Mouse (Mus musculus) gastrocnemius, postnatal 10 days (tissue): ENCODE measurements around the gene Gm20388. TPM values are rescaled to one million over a fixed set of nuclear protein-coding genes. Genes with fewer than 3 reads are reported as not detected.
A peak's percentile ranks its signal among the peaks of the same experiment; 100 is the strongest.
"Not testable (repeated sequence)": the region's sequence is repeated elsewhere in the genome, so short reads cannot be mapped to it uniquely, and the experiment has no call there.

Source experiments
- DNase-seq: peaks from one replicate; pipeline ENCODE4 v3.0.0; 2021; ENCODE audit warnings: mixed read lengths
- total RNA-seq, 2 experiments: library from RNA; stranded (reverse); gene quantifications; 2 replicates each; pipeline ENCODE4 v1.2.3; 2021

The Gm20388 gene
- total RNA-seq, 2 experiments from 2014 or later: 2.9 to 6.0 TPM

DNA sequence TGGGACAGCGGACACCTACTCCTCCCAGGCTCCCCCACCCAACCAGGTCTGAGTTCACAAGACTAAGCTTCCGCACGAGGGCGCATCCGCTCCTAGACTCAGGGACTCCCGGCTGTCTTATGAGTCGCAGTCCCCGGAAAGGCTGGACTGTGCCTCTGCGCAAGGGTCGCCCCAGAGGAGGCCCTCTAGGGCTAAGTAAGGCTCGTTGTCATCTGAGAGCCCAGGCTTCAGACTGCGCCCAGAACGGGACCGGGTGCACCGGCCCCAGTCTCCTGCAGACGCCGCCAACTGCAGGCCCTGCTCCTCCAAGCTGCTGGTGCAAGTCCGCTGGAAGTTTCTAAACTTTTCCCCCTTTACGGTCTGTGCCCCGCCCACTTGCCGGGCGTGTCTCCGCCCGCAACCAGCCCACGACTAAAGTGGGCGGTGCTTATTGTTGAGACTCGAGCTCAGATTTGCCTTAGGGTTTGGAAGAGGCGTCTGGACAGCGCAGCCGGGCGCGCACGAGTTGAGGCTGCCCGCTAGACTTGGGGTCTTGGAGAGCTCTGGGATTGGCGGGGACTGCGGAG, 1214.8 kb downstream of the Gm20388 start:
- DNase-seq: peak; percentile 51

DNA sequence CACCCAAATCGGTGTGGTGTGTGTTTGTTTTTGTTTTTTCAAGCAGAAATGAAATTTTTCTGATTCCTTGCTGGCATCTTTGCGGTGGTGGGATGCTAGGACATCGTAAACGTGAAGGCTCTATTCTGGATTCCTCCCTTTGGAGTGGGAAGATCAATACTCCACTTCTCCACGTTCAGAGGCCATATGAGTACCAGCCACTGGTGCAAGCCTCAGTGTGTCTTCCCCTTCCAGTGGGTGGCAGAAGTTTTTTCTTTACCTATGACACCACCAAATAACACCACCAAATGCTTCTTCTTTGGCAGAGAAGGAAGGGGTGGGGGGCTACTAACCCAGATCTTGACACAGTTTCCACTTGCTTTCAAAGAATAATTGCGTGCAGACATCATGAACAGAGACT, 1215.5 kb downstream of the Gm20388 start:
- no peak for DNase-seq

DNA sequence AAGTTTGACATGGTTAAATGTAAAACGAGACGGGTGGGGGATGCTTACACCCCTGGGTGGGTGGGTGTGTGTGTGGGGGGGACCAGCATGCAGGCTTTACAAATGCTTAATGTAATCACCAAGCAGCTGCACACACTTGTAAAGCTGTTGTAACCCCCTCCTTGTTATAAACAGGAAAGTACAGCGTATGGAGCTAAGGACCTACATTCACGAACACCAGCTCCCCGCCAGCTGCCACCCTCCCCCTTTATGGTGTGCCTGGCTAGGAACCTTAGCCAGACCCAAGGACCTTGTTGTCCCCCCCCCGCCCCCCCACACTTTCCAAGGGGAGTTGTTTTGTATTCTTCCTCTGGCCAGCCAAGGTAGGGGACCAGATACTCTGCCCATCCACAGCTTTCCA, 1216.1 kb downstream of the Gm20388 start:
- DNase-seq: no peak

DNA sequence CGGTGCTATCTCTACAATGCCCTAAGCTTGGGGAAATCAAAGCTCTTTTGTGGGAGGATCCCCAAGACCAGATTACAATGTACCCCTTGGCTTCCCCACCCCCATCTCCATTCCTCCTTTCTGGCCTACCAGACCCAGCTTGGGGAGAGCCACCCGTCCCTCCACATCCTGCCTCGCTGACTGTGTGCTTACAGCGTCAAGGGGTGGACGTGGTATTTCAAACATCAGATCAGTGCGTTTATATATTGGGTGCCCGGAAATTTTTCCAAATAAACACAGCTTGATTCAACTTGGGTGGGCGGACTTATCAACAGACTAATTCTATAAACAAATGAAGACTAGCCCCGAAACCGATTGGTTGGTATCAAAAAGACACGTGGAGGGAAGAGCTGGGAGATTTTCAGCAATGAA, 1216.7 kb downstream of the Gm20388 start:
- DNase-seq: no peak

DNA sequence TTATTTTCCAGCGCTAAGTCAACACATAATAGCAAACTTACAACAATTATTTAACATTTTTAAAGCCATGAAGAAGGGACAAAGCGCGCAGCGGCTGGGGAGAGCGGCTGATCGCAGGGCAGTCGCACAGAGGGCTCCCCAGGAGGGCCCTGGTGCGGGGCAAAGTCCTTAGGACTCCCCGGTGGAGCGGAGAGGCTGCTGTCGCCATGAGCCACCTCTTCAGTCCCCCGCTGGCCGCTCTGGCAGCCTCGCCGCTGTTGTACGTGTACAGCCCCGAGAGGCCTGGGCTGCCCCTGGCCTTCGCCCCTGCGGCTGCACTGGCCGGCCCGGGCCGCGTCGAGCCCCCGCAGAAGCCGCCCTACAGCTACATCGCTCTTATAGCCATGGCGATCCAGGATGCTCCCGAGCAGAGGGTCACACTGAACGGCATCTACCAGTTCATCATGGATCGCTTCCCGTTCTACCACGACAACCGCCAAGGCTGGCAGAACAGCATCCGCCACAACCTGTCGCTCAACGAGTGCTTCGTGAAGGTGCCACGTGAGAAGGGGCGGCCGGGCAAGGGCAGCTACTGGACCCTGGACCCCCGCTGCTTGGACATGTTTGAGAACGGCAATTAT, 1217.2 kb downstream of the Gm20388 start, which contains the start of gene Foxl1:
Gene Foxl1 (plus strand): TSS at position 185 of the 620 bp plus-strand sequence.
- no peak for DNase-seq

DNA sequence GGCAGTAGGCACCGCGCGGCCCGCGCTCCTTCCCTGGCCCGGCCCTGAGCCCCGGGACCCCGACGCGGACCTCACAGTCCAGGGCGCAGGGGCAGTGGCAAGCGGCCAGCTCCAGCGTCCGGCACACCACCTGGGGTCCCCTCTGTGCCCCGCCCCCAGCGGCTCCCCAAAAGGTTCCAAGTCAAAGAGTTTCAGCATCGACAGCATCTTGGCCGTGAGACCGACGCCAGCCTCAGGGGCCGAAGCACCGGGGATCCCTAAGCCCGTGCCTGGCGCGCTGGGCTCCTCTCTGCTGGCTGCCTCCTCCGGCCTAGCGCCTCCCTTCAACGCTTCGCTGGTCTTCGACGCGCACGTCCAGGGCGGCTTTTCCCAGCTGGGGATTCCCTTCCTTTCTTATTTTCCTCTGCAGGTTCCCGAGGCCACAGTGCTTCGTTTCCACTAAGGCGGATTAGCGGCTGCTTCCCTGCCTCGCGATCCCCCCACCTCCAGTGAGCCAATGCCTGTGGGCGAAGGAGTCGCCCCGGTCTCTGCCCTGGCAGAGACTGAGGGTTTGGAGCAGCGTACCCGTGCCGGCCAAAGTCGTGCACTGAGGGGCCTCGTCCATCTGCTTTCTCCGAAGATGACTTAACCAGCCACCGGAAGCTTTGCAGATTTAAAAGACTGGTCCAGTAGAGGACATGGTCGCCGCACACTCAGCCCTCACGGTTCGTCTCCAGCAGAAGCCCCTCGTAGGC, 1218.1 kb downstream of the Gm20388 start:
- DNase-seq: no peak

DNA sequence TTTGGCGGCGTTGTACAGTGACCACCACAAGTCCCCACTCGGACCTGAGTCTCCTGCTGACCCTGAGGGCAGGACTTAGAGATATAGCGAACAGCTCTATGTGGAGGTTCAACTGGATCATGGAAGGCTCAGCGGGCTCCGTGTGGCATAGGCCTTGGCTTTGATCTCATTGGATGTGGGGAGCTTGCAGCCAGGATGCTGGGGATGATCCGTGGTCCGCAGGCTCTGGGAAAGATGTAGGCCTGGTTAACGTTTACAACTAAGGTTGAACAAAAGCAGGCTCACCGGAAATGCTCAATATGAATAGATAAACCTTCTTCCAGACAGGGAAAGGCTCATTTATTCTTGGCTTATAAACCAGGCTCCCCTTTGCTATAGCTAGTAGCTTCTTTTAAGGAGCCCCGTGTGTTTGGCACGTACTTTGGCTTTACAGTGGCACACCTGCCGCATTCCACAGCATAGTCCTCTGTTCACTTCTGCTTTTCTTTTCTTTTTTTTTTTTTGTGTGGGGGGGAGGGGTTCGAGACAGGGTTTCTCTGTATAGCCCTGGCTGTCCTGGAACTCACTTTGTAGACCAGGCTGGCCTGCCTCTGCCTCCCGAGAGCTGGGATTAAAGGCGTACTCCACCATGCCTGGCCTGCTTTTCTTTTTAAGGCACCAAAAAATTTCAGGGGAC, 1218.8 kb downstream of the Gm20388 start:
- DNase-seq: no peak

DNA sequence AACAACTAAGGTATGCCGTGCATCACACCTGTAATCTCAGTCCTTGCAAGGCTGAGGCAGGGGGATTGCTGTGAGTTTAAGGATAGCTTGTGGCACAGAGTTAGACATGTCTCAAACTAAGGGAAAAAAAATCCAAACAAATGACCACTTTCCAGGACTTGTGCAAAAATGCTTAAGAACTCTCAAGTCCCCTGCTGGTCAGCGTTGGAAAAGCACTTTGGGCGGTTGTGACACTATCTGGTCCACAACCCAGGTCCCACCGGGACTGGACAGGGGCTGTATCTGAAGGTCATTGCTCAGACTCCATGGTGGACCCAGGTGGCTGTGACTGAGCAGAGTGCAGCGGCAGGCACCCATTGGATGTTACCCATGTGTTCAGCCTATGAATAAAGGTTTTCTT, 1219.9 kb downstream of the Gm20388 start:
- peak; percentile 46 for DNase-seq

DNA sequence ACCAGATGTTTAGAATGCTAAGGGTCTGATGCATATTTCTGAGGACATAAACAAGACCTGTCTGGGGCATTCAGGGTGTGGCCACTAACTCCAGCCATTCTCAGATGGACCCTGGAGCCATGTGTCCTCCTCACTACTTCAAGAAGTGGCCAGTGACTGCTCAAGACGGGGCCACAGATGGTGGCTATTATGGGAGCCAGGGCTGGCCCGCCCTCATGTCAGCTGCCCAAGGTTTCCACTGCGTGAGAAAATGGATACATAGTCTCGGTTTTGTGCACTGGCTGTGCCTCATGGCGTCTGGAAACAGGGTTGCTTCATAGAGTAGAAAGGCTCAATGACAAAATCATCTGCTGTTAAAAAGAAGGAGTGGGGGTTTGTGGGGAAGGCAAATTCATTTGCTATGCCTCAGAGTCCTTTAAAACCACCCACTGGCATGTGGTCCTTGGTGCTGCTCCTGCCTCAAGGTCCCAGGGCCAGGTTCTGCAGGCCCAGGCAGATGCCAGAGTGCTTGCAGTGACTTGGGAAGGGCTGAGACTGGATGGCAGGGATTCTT, 1222.4 kb downstream of the Gm20388 start:
- no peak for DNase-seq

DNA sequence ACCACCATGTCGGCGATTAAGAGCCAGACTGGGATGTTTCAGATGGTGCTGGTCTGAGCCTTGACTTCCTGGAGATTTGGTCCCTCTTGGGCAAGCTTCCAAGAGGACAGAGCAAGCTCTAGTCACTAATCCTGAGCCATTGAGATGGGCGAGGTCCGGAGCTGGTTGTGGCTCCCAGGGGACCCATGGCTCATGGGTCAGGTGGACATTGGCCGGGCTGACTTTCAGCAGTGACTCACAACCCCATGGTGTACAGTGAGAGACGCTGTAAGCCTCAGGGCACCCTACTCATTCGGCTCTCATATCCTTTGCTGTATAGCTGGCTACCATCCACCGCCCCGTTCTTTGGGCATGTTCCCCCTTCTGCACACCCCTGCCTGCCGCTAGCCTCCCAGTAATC, 1223.5 kb downstream of the Gm20388 start:
- no peak for DNase-seq

DNA sequence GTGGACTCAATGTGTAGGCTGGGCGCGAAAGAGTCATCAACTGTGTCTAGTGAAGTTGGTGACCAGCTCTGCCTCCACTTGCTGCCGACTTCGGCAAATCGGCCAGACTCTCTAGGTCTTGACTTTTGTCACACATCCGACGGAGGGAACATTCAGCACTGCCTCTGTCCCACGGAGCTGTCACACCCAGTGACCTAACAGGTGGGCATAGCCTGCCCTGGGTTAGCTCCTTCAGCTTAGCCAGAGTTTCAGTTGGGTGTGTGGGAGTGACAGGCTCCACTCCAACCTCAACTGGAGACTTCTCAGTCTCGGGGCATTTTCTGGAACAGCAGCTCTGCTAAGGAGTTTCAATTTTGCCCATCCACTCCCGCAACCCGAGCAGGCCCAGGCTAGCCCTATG, 1223.9 kb downstream of the Gm20388 start:
- no peak for DNase-seq

DNA sequence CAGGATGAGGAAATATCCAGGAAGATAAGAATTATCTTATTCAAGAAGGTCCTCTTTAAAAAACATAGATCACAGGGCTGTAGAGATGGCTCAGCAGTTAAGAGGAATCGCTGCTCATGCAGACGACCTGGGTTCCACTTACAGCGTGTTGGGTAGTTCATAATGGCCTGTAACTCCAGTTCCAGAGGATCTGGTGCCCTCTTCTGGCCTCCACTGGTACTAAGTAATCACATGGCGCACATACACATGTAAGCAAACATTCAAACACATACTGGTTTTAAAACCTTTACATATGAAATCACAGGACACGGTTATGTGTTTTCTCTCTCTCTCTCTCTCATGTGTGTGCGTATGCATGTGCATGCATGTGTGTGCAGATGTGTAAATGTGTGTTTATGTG, 1226.2 kb downstream of the Gm20388 start:
- no peak for DNase-seq

DNA sequence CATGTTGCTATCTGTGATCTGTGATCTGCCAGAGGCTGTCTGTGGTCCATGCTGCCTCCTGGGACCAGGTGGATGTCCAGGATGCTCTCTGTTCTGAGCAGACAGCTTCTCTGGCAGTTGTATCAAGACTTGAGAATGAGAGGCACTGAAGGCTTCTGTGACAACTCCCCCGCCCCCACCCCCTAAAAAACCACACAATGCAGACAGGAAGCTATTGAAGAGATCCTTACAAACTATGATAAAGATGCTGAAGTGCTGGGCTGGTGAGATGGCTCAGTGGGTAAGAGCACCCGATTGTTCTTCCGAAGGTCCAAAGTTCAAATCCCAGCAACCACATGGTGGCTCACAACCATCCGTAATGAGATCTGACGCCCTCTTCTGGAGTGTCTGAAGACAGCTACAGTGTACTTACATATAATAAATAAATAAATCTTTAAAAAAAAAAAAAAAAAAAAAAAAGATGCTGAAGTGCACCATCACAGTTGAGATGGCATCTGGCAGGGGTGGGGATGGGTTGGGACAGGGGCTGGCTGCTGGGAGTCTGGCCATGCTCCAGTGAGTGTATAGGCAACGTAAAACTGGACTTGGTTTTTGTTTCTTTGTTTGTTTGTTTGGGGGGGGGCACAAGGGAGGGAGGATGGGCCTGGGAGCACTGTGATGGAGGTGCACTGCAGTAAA, 1235.0 kb downstream of the Gm20388 start:
- DNase-seq: not testable (repeated sequence)

DNA sequence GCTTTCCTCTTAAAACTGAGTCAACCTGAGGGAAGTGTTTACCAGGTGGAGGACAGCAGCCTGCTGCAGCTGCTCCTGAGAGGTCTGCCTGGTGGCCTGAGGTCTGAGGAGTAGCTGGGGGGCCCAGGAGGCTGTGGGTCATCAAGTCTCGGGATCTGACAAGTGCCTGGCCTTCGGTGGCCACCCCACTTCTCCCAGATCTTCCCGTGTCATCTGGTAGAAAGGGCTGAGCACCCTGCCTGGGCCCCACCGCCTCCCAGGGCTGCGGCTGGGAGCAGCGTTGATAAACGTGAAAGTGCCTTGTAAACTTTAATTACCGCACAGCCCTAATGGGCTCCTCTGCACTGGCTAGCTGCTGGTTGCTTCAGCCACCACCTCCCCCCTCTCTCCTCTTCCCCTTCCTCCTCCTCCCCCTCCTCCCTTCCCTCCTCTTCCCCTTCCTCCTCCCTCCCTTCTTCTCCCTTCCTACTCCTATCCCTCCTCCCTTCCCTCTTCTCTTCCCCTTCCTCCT, 1238.0 kb downstream of the Gm20388 start:
- DNase-seq: no peak

DNA sequence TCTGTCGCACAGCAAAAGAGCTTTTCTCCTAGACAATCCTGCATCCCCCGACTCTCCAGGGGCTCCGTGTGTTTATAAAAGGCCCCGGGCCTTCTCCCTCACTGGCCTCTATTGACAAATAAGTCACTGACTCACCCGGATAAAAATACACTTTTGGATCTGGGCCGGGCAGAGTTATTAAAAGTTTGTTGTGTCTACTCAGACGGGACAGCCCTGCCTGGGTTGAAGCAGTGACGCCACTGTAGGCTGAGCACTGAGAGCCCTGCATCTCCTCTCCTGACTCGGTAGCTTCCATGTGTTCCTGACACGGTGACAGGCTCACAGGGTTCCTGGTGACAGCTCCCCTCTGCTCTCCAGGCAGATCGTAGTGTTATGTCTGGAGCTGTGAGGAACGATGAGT, 1241.8 kb downstream of the Gm20388 start:
- DNase-seq: no peak

DNA sequence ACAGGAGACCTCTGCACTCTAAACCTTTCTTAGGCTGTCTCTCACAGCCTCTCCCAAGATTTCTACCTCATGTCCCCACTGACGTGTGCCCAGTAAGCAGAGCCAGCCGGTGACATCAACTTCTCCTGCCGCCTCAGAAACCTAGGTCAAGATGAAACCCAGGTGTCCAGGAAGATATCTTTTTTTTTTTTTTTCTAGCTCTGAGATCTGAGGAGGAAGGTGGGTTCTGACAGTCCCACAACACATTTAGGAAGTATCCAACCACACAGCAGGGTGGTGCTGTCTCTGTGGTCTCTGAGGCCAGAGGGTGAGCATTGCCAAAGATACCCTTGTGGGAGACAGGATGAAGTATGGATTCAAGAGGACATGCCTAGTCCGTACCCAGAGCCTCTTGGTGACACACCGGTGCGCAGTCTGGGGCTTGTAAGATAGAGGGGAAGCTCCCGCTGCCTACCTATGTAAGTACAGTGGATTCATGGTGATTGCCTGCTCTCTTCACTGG, 1246.4 kb downstream of the Gm20388 start:
- no peak for DNase-seq

DNA sequence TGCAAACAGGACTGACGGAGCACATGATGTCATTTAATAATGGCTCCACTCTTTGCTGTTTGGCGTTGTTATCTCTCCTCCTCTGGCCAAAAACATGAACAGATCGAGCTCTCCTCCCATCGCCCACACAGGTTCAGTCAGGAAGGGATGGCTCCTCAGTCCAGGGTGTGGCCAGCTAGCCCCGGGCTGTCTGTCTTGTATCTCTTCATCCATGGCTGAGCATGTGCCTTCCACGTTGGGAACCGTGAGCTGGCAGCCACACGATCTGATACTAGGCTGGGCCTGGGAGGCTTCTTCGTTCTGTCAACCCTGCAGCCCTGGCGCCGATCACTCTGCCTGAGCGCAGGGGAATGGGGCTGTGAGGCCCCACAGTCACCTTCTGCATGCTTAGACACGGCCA, 1248.2 kb downstream of the Gm20388 start:
- DNase-seq: no peak

DNA sequence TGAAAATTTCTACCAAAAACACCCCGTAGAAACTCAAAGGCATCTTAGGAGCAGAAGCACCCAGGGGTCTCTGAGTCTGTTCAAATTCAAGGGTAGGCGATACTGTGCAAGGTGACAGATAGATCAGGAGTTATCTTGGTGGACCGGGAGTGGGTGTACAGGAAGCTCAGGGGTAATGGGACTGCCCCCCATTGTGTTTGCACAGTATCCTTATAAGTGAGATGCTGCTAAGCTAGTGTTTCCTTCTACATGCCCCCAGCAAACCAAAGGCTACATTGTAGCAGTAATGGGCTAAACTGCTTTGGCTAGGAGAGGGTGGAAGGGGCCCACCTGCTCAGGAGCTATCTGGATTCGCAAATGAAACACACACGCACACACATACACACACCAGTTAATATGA, 1250.8 kb downstream of the Gm20388 start:
- DNase-seq: no peak

DNA sequence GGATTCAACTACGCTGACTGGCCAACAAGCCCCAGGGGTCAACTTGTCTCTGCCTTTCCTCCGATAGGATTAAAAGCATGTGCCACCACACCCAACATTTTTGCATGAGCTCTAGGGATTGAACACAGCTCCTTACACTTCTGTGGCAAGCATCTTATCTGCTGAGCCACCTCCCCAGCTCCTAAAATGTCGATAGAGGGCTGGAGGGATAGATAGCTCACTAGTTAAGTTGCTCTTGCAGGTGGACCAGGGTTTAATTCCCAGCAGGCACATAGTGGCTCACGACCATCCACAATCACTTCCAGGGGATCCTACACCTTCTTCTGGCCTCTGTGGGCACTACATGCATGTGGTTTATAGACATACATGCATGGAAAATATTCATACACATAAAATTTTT, 1251.8 kb downstream of the Gm20388 start:
- DNase-seq: no peak

DNA sequence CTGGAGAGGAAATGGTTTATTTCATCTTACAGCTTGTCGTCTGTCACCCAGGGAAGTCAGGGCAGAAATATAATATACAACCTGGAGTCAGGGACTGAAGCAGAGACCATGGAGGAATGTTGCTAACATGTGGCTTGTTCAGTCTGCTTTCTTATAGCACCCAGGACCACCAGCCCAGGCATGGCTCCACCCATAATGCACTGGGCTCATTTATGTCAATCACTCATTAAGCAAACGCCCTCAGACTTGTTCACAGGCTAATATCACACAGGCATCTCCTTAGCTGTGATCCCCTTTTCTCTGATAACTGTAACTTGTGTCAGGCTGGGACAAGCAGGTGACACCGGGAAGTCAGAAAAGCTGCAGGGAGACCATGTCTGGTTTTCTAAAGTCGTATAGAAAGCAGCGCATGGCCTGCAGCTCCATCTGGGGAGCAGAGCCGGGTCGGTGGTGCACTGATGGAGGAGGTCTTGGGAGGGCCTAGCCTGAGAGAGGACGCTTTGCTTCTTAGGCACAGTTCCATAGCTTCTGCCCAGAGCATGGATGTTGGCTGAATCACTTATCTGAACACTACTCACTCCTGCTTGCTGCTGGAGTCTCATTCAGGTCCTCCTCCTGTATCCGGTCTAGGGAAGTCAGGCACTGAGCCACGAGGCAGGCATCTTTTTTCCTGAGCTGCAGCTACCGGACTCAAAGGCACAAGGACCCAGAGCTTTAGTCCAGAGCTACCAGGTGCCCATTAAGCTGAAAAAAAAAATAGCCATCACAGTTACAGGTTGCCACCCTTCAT, 1252.5 kb downstream of the Gm20388 start:
- DNase-seq: no peak

DNA sequence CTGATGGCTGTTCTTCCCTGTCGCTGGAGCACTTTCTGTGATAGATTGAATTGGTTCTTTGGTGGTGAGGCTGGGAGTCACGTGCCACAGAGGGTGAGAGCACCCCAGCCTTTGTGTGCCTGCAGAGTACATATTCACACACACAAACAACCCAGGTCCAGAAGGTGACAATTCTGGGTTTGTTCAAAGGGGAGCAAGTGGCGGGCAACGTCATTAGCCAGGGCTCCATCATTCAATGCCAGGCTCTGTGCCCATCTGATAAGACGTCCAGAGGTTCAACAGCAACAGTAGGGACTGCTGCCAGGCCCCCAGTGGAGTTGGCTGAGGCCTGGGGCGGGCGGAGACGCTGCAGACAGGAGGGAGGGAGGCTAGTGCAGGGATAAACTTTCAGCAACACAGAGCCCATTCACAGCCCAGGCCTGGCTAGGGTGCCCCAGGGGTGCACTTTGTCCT, 1253.4 kb downstream of the Gm20388 start:
- DNase-seq: no peak
